Mouse (Mus musculus): ENCODE measurements around the gene Lce3e. TPM values are rescaled to one million over a fixed set of nuclear protein-coding genes. Genes with fewer than 3 reads are reported as not detected.

The Lce3e gene
- total and polyA plus RNA-seq, 3 experiments = not detected

- H3K27me3 ChIP-seq (replicated peaks) = no peaks in the 10 kb centered on the region
- H3K27ac ChIP-seq (ENCODE audit: insufficient read depth, low read depth) = no peak overlapping the region
- dilution Hi-C loops (cut with MboI; ENCODE audit: extremely low pct_ligation_motif_present, extremely low pct_unique_long_range_greater_than_20kb, low sequenced_read_pairs) (no loop called here), in situ Hi-C loops (cut with MboI; ENCODE audit: low pct_ligation_motif_present, low pct_unique_long_range_greater_than_20kb, low sequenced_read_pairs) (no loop called here)
- no peak for DNase-seq (ENCODE audit: extremely low read depth)
- TF ChIP-seq RCOR1 (conservative IDR thresholded peaks at IDR 0.05; ENCODE audit: low read depth, low read length) (no peak), CTCF (conservative IDR thresholded peaks at IDR 0.05 in 1 of 2, IDR thresholded peaks at IDR 0.05 in 1 of 2; ENCODE audit: low read depth in 2 of 2, low read length in 2 of 2) (no peak), GABPA (IDR thresholded peaks at IDR 0.05; ENCODE audit: insufficient replicate concordance, low read depth, low read length) (no peak), NRF1 (IDR thresholded peaks at IDR 0.05; ENCODE audit: low read depth, low read length) (no peak), JUND (conservative IDR thresholded peaks at IDR 0.05; ENCODE audit: low read depth, low read length) (no peak), MAZ (IDR thresholded peaks at IDR 0.05; ENCODE audit: low read depth, low read length) (no peak), ETS1 (conservative IDR thresholded peaks at IDR 0.05; ENCODE audit: low read depth, low read length) (no peak), UBTF (IDR thresholded peaks at IDR 0.05; ENCODE audit: low read depth, low read length) (no peak), BHLHE40 (IDR thresholded peaks at IDR 0.05; ENCODE audit: low read depth, low read length) (no peak), ZKSCAN1 (IDR thresholded peaks at IDR 0.05; ENCODE audit: borderline replicate concordance, low read depth, low read length) (no peak), EP300 (IDR thresholded peaks at IDR 0.05; ENCODE audit: low read length) (no peak), TBP (conservative IDR thresholded peaks at IDR 0.05; ENCODE audit: low read depth, low read length) (no peak), HCFC1 (IDR thresholded peaks at IDR 0.05; ENCODE audit: low read depth, low read length) (no peak), MXI1 (IDR thresholded peaks at IDR 0.05; ENCODE audit: low read depth, low read length) (no peak), POLR2A (IDR thresholded peaks at IDR 0.05; ENCODE audit: low read depth, low read length) (no peak), NELFE (IDR thresholded peaks at IDR 0.05; ENCODE audit: low read depth, low read length) (no peak), MYC (IDR thresholded peaks at IDR 0.05; ENCODE audit: low read depth, low read length) (no peak), ZC3H11A (IDR thresholded peaks at IDR 0.05; ENCODE audit: low read depth, low read length) (no peak), USF2 (conservative IDR thresholded peaks at IDR 0.05; ENCODE audit: low read depth, low read length) (no peak), KAT2A (IDR thresholded peaks at IDR 0.05; ENCODE audit: insufficient replicate concordance, low read length) (no peak)
- H3K79me2 ChIP-seq (replicated peaks; ENCODE audit: control insufficient read depth, extremely low read depth, insufficient read depth, poor library complexity, severe bottlenecking) = no peaks in the 10 kb centered on the region
- no peak overlapping the region for H3K9ac ChIP-seq (ENCODE audit: insufficient read depth, low read depth)
- H3K4me3 ChIP-seq (replicated peaks in 1 of 3; ENCODE audit: low read depth in 2 of 3, low read length in 2 of 3, poor library complexity in 1 of 3) = no peak overlapping the region
- peaks cover 0 to 31% of the 10 kb centered on the region in 2 experiments; a peak in 2 of 4 replicates for H3K4me1 ChIP-seq (ENCODE audit: control insufficient read depth in 1 of 2, insufficient read depth in 2 of 2)
- H3K4me2 ChIP-seq (ENCODE audit: insufficient read depth, low read depth, poor library complexity, severe bottlenecking) = no peak overlapping the region
- no peaks in the 10 kb centered on the region for H3K36me3 ChIP-seq (replicated peaks in 1 of 2; ENCODE audit: control insufficient read depth in 1 of 2, insufficient read depth in 1 of 2, low read length in 1 of 2)
- H3K9me3 ChIP-seq (replicated peaks; ENCODE audit: low read length) = no peaks in the 10 kb centered on the region
These were observed 48.0 kb downstream of the Lce3e start for GRCm38 (mm10) chr3:93014871-93015270.

- H3K4me3 ChIP-seq (replicated peaks in 1 of 3; ENCODE audit: low read depth in 2 of 3, low read length in 2 of 3, poor library complexity in 1 of 3) = no peak within 1 kb of the TSS
- no peak within 1 kb of the TSS for H3K27ac ChIP-seq (ENCODE audit: insufficient read depth, low read depth)
- H3K9me3 ChIP-seq (replicated peaks; ENCODE audit: low read length) = no peaks in the 10 kb centered on the region
- H3K27me3 ChIP-seq (replicated peaks) = no peaks in the 10 kb centered on the region
- in situ Hi-C loops (cut with MboI; ENCODE audit: low pct_ligation_motif_present, low pct_unique_long_range_greater_than_20kb, low sequenced_read_pairs) (no loop called here), dilution Hi-C loops (cut with MboI; ENCODE audit: extremely low pct_ligation_motif_present, extremely low pct_unique_long_range_greater_than_20kb, low sequenced_read_pairs) (no loop called here)
- H3K4me2 ChIP-seq (ENCODE audit: insufficient read depth, low read depth, poor library complexity, severe bottlenecking) = no peak within 1 kb of the TSS
- no peaks in the 10 kb centered on the region for H3K79me2 ChIP-seq (replicated peaks; ENCODE audit: control insufficient read depth, extremely low read depth, insufficient read depth, poor library complexity, severe bottlenecking)
- H3K9ac ChIP-seq (ENCODE audit: insufficient read depth, low read depth) = no peak within 1 kb of the TSS
- no peaks in the 10 kb centered on the region for H3K36me3 ChIP-seq (replicated peaks in 1 of 2; ENCODE audit: control insufficient read depth in 1 of 2, insufficient read depth in 1 of 2, low read length in 1 of 2)
- H3K4me1 ChIP-seq (ENCODE audit: control insufficient read depth in 1 of 2, insufficient read depth in 2 of 2) = peaks cover 0 to 29% of the 10 kb centered on the region in 2 experiments; a peak in 2 of 4 replicates
- DNase-seq (ENCODE audit: extremely low read depth) = no peak
- no peak for TF ChIP-seq SIN3A (IDR thresholded peaks at IDR 0.05; ENCODE audit: low read length)
- TF ChIP-seq GABPA (IDR thresholded peaks at IDR 0.05; ENCODE audit: insufficient replicate concordance, low read depth, low read length) = no peak
- no peak for TF ChIP-seq RCOR1 (conservative IDR thresholded peaks at IDR 0.05; ENCODE audit: low read depth, low read length)
- TF ChIP-seq POLR2AphosphoS2 (IDR thresholded peaks at IDR 0.05; ENCODE audit: low read depth, low read length) = no peak
- TF ChIP-seq NELFE (IDR thresholded peaks at IDR 0.05; ENCODE audit: low read depth, low read length) = no peak
- no peak for TF ChIP-seq NRF1 (IDR thresholded peaks at IDR 0.05; ENCODE audit: low read depth, low read length)
- TF ChIP-seq MAX (IDR thresholded peaks at IDR 0.05; ENCODE audit: low read length) = no peak
- no peak for TF ChIP-seq IRF4 (IDR thresholded peaks at IDR 0.05; ENCODE audit: low read depth, low read length)
- no peak for TF ChIP-seq PAX5 (IDR thresholded peaks at IDR 0.05; ENCODE audit: low read length)
- no peak for TF ChIP-seq JUND (conservative IDR thresholded peaks at IDR 0.05; ENCODE audit: low read depth, low read length)
These were observed 48.7 kb downstream of the Lce3e start, which contains the start of gene Crct1 for GRCm38 (mm10) chr3:93015460-93016104. Gene Crct1, minus strand, starts transcription at chr3:93015687.
